Mouse (Mus musculus) liver, postnatal 0 days (tissue): ENCODE data around the gene Dgkz.

ENCODE experiments used
- CTCF ChIP-seq: sonication (generic); IDR thresholded peaks from 2 replicates; pipeline ENCODE4 v1.5.1; 2016; ENCODE audit warnings: antibody characterized with exemption, low read depth
- EP300 ChIP-seq: IDR thresholded peaks from 2 replicates; pipeline ENCODE4 v1.6.1; 2016; ENCODE audit warnings: antibody characterized with exemption, low read depth, mild to moderate bottlenecking

- TF ChIP-seq CTCF, result no peak
- TF ChIP-seq EP300, result no peak
Measured at GRCm38 (mm10) chr2:91962864-91963401, 12.7 kb downstream of the Dgkz start.
